Mouse (Mus musculus) ovary, adult 18-20 months (tissue): Measurements from ENCODE around the gene Ifi213.
"Not testable (repeated sequence)": the region's sequence is repeated elsewhere in the genome, so short reads cannot be mapped to it uniquely, and the experiment has no call there.

ENCODE experiments used
- DNase-seq: peaks from one replicate; pipeline ENCODE4 v3.0.0; 2022; ENCODE audit warnings: low spot score, mixed read lengths

Ifi213 gene

GRCm38 (mm10) chr1:173598838-173599494 lies at the start of gene Ifi213:
Ifi213 (minus strand) TSS chr1:173599274.
- not testable (repeated sequence) for DNase-seq

GRCm38 (mm10) chr1:173645393-173645792 lies 46.3 kb upstream of the Ifi213 start:
- DNase-seq, result no peak

GRCm38 (mm10) chr1:173633969-173634645 lies 35.0 kb upstream of the Ifi213 start:
- no peak for DNase-seq

- DNase-seq, result not testable (repeated sequence)
Measured at GRCm38 (mm10) chr1:173630622-173631021, 31.5 kb upstream of the Ifi213 start, which contains the start of gene Ifi209. Ifi209 (plus strand) TSS chr1:173630917.

- DNase-seq, result no peak
Measured at GRCm38 (mm10) chr1:173626686-173627085, 27.6 kb upstream of the Ifi213 start.

GRCm38 (mm10) chr1:173624052-173624451 lies 25.0 kb upstream of the Ifi213 start:
- DNase-seq, result no peak

GRCm38 (mm10) chr1:173622216-173622615 lies 23.1 kb upstream of the Ifi213 start:
- not testable (repeated sequence) for DNase-seq

- not testable (repeated sequence) for DNase-seq
Measured at GRCm38 (mm10) chr1:173610291-173610690, 11.2 kb upstream of the Ifi213 start.

- DNase-seq, result not testable (repeated sequence)
Measured at GRCm38 (mm10) chr1:173589698-173590097, 9.4 kb downstream of the Ifi213 start.

- no peak for DNase-seq
Measured at GRCm38 (mm10) chr1:173579921-173580585, 19.0 kb downstream of the Ifi213 start.

- no peak for DNase-seq
Measured at GRCm38 (mm10) chr1:173579079-173579478, 20.0 kb downstream of the Ifi213 start.

- not testable (repeated sequence) for DNase-seq
Measured at GRCm38 (mm10) chr1:173550491-173551050, 48.5 kb downstream of the Ifi213 start.

- not testable (repeated sequence) for DNase-seq
Measured at GRCm38 (mm10) chr1:173548798-173549197, 50.3 kb downstream of the Ifi213 start.

- not testable (repeated sequence) for DNase-seq
Measured at GRCm38 (mm10) chr1:173535791-173536190, 63.3 kb downstream of the Ifi213 start, which contains the start of gene Ifi214. Ifi214 (minus strand) TSS chr1:173535957.

GRCm38 (mm10) chr1:173521452-173521851 lies 77.6 kb downstream of the Ifi213 start:
- DNase-seq, result no peak
